Mouse (Mus musculus): ENCODE measurements at regions not wholly inside any gene's neighbourhood (a gene's known extent, or its start where the extent isn't known, plus 50 kb on each side); places are given as distances from the start of the nearest gene placed in this dataset.

GRCm38 (mm10) chr12:110185399-110185798 lies 93.5 kb upstream of the Dio3 start:
- DNase-seq (ENCODE audit: low spot score) = no peak

DNA sequence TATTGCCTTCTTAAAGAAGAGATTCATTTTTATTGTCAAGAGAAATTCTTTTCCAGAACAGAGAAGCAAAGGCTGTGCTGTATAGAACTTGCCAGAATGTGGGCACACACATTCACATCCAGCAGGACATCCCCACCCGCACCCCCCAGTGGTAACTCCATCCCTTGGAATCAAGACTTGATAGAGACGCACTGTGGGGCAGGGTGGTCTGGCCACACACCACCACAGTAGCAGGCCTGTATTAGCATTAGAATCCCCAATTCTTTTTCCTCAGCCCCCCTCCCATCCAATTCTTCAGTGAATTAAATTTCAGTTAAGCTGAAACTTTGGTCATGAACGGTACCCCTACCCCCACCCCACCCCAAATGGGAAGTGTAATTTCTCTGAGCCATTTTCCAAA lies 92.5 kb upstream of the Dio3 start:
- DNase-seq (ENCODE audit: low spot score) = no peak

- no peak for DNase-seq (ENCODE audit: low spot score)
These were observed 92.0 kb upstream of the Dio3 start for GRCm38 (mm10) chr12:110186911-110187245.

GRCm38 (mm10) chr12:110187246-110188135 lies 91.4 kb upstream of the Dio3 start:
- DNase-seq (ENCODE audit: low spot score) = no peak

DNA sequence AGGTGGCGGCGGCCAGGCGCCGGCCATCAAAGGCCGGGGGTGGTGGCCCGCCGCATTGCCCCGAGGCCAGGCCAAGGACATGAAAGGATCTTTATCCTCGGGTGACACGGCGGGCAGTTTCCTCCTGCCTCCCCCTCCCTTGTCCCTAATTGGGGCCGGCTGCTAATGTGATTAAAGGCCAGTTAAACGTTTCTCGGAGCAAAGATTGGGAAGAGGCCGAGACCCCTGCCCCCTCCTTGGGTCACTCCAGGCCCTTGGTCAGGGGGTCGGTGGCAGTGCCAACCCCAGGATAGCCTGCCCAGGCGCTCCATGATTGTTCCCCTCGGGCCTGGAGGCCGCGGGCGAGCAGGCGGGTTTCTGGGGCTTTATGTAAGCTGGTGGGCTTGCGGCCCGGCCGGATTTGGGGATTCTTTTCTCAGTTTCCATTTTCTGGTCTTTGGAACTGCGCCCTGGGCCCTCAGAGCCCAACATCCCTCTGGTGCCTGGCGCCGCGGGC lies 90.7 kb upstream of the Dio3 start:
- DNase-seq (ENCODE audit: low spot score) = no peak

- DNase-seq (ENCODE audit: low spot score) = no peak
These were observed 90.1 kb upstream of the Dio3 start for GRCm38 (mm10) chr12:110188641-110189328.

GRCm38 (mm10) chr12:110189329-110189642 lies 89.6 kb upstream of the Dio3 start:
- DNase-seq (ENCODE audit: low spot score) = no peak

GRCm38 (mm10) chr12:110192186-110192585 lies 86.7 kb upstream of the Dio3 start:
- DNase-seq (ENCODE audit: low spot score) = no peak

GRCm38 (mm10) chr12:110197366-110197765 lies 81.5 kb upstream of the Dio3 start:
- no peak for DNase-seq (ENCODE audit: low spot score)

GRCm38 (mm10) chr12:110200471-110200870 lies 78.4 kb upstream of the Dio3 start:
- DNase-seq (ENCODE audit: low spot score) = no peak

GRCm38 (mm10) chr12:110200887-110201286 lies 78.0 kb upstream of the Dio3 start:
- no peak for DNase-seq (ENCODE audit: low spot score)

GRCm38 (mm10) chr12:110203271-110204014 lies 75.4 kb upstream of the Dio3 start:
- DNase-seq (ENCODE audit: low spot score) = no peak

GRCm38 (mm10) chr12:110204246-110204989 lies 74.5 kb upstream of the Dio3 start:
- DNase-seq (ENCODE audit: low spot score) = no peak

GRCm38 (mm10) chr12:110206271-110206670 lies 72.6 kb upstream of the Dio3 start:
- no peak for DNase-seq (ENCODE audit: low spot score)

- DNase-seq (ENCODE audit: low spot score) = no peak
These were observed 72.1 kb upstream of the Dio3 start for GRCm38 (mm10) chr12:110206812-110207211.

GRCm38 (mm10) chr12:110207246-110207852 lies 71.5 kb upstream of the Dio3 start:
- no peak for DNase-seq (ENCODE audit: low spot score)

GRCm38 (mm10) chr12:110212716-110213115 lies 66.2 kb upstream of the Dio3 start:
- DNase-seq (ENCODE audit: low spot score) = no peak

DNA sequence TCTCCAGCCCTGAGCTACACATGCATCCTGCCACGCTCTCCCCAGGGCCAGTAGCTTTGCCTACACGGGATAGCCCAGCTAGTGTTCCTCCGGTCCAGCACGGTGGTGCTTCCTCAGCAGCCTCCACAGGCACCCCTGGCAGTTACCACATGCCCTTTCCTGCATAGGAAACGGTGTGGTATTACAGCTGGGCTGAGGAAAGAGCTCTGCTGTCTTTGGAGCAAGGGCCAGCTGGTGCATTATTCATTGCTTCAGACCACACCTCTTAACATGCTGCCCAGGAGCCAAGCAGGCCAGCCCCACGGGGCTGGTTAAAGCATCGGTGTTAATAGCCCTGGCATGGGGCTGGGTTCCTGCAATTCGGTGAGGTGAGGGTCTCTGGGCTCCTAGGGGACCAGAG lies 64.0 kb upstream of the Dio3 start:
- no peak for DNase-seq (ENCODE audit: low spot score)

DNA sequence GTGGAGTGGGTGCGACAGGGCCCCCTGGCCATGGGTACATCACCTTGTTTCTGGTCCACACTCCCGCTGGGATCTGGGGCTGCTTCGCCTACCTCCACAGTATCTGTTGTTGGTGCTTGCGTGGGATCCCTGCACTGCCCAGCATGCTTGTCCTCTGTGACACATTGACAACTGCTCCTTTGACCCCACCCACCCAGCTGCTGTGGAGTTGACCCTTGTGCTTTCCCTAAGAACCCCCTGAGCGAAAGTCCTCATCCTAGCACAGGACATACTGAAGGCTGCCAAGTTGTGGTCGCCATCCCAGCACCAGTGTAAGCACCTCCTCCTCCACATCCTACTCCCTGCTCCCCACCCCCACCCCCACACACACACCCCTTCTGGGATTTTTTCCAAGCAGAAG lies 63.6 kb upstream of the Dio3 start:
- DNase-seq (ENCODE audit: low spot score) = no peak

DNA sequence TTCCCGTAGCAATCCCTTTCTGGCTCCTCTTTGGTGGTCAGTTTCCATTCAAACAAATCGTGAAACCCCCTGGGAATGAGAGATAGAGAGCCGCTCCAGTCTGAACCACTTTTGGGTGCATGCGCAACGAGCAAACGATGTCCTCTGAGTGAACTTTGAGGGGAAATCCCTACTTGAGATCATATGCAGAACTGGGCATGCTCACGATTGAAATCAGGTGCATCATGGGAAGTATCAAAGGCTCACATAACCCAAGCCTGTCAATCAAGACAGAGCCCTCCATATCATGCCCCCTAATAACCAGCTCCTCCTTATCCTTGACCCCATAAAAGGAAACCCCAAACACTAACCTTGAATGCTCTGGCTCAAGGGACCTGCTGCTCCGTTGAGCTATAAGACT lies 59.1 kb upstream of the Dio3 start:
- DNase-seq (ENCODE audit: low spot score) = no peak

GRCm38 (mm10) chr12:110220516-110220915 lies 58.4 kb upstream of the Dio3 start:
- no peak for DNase-seq (ENCODE audit: low spot score)

GRCm38 (mm10) chr12:110221184-110221583 lies 57.7 kb upstream of the Dio3 start:
- no peak for DNase-seq (ENCODE audit: low spot score)

Measured in layer of hippocampus, adult 9-10 months (tissue).